Mouse (Mus musculus) kidney, adult 2 months (tissue): ENCODE measurements around the gene Mprip.

ENCODE experiments used
- CTCF ChIP-seq: fragments of 200-500 bp; conservative IDR thresholded peaks from 2 replicates; pipeline ENCODE4 v1.5.1; 2011; ENCODE audit warnings: low read depth, mild to moderate bottlenecking, control low read depth, low read length, moderate library complexity, mixed read lengths; ENCODE audit not compliant: insufficient read depth, insufficient read length
- POLR2A ChIP-seq: fragments of 200-500 bp; IDR thresholded peaks from one replicate; pipeline ENCODE4 v1.6.1; 2011; ENCODE audit warnings: low read depth, low read length, control low read depth

DNA sequence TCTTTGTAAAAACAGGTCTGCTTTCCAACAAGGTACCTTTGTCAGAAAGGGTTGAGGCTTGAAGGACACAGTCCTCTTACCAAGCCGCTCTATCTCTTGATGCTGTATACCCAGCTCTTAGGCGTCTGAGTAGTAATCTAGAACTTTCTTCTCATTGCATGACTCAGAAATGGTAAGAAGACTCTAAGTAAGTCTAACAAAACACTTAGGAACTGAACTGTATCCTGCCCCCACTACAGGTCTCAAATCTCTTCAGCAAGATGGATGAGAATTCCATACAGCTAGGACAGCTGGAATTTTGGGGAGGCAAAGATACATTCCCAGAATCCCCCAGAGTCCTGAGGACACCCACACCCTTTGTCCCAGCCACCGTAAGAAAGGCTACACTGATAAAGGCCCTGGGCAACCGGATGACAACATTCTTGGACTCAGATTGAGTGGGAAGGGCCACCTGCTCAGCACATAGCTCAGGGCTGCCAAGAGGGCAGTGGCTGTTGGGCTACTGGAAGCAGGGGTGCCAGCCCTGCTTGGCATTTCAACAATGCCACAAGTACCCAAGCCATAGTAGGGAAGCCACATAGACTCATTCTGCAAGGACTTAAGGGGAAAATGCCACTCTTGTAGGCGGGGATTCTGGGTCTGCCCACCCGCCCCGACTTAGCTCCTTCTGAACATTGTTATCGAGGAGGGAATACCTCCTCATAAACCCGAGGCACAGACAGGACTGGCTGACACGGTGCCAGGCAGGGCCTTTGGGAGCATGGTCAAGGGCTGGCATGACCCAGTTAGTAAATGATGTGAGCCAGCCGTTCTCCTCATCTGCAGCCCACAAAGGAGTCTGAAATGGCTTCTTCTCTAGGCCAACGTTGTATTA, 25.0 kb upstream of the Mprip start:
- TF ChIP-seq POLR2A (no peak), CTCF (no peak)
